ENCODE assay signal across 19 mouse cellular contexts in genomic region chr5:132324246-132324883, GRCm38 (mm10).
DNase-seq lines count a peak whose midpoint lies in the region; ATAC-seq and TF ChIP-seq lines count a peak whose summit lies in the region.
"Had no signal": no experiment of that assay in that cellular context is flagged by ENCODE, and none has a peak within 500 bp of the region (broad histone marks: within the 10 kb centered on the region; RNA-seq: fewer than 3 reads in every experiment).

No protein-coding gene starts in this region.

- 27% methylated on average over 6 of the region's 6 CpGs for WGBS in forebrain, embryonic 10.5 days
- 13% methylated on average over 6 of the region's 6 CpGs for WGBS in forebrain, postnatal 0 days
- WGBS in midbrain, embryonic 11.5 days = 17% methylated on average over 6 of the region's 6 CpGs
- WGBS in midbrain, postnatal 0 days = 26% methylated on average over 6 of the region's 6 CpGs

- peak; percentile 25 for DNase-seq in forebrain, embryonic 10.5 days (ENCODE audit: extremely low spot score, low spot score)
- no peak for DNase-seq in forebrain, postnatal 0 days
- no peak for DNase-seq in midbrain, embryonic 11.5 days (ENCODE audit: low spot score, missing footprints)
- DNase-seq in midbrain, postnatal 0 days (ENCODE audit: low spot score) = no peak
- no peak for DNase-seq in ovary, postnatal 10 days (ENCODE audit: low spot score)
- no peak for DNase-seq in ovary, postnatal 36 days (ENCODE audit: low spot score)
- DNase-seq: adrenal gland, adult 2 months; cerebellum, adult 18-20 months; gastrocnemius, postnatal 25 days; heart, postnatal 14 days; lung, adult 18-20 months; lung, postnatal 36 days; right cerebral cortex, postnatal 4 days; thymus, postnatal 14 days had no signal

- no peak overlapping the region for H3K4me2 ChIP-seq in forebrain, postnatal 0 days (ENCODE audit: low read depth)
- no peak overlapping the region for H3K4me2 ChIP-seq in midbrain, embryonic 11.5 days
- H3K4me2 ChIP-seq in midbrain, postnatal 0 days (ENCODE audit: low read depth, low read length, poor library complexity, severe bottlenecking) = no peak overlapping the region
- H3K4me2 ChIP-seq: embryonic facial prominence, embryonic 15.5 days; kidney, embryonic 15.5 days; neural tube, embryonic 12.5 days had no signal

- H3K4me3 ChIP-seq in forebrain, embryonic 10.5 days = no peak overlapping the region
- no peak overlapping the region for H3K4me3 ChIP-seq in forebrain, postnatal 0 days (ENCODE audit: low read depth, low read length)
- no peak overlapping the region for H3K4me3 ChIP-seq in midbrain, embryonic 11.5 days (ENCODE audit: low read depth, low read length)
- no peak overlapping the region for H3K4me3 ChIP-seq in midbrain, postnatal 0 days (ENCODE audit: low read depth, low read length)
- H3K4me3 ChIP-seq: embryonic facial prominence, embryonic 15.5 days; kidney, embryonic 15.5 days; neural tube, embryonic 12.5 days had no signal

- H3K27me3 ChIP-seq in forebrain, embryonic 10.5 days (ENCODE audit: poor library complexity, severe bottlenecking) = no peaks in the 10 kb centered on the region
- no peaks in the 10 kb centered on the region for H3K27me3 ChIP-seq in forebrain, postnatal 0 days (ENCODE audit: insufficient read depth, low read length)
- H3K27me3 ChIP-seq in midbrain, embryonic 11.5 days (ENCODE audit: control insufficient read depth, insufficient read depth, low read length) = no peaks in the 10 kb centered on the region
- H3K27me3 ChIP-seq in midbrain, postnatal 0 days (ENCODE audit: insufficient read depth, low read length) = no peaks in the 10 kb centered on the region
- H3K27me3 ChIP-seq: embryonic facial prominence, embryonic 15.5 days; kidney, embryonic 15.5 days; neural tube, embryonic 12.5 days had no signal

- ATAC-seq in forebrain, postnatal 0 days = no peak
- peak; percentile 38; the same call in 1 of the 2 replicates for ATAC-seq in midbrain, embryonic 11.5 days (ENCODE audit: low FRiP score)
- no peak for ATAC-seq in midbrain, postnatal 0 days (ENCODE audit: low FRiP score)
- ATAC-seq in granulocyte monocyte progenitor cell, adult 5-6 weeks (replicated peaks; ENCODE audit: poor library complexity, severe bottlenecking) = 0 out of 2 replicates have a peak, but pooled peaks have one; percentile 2
- no peak for ATAC-seq in frontal cortex, adult (ENCODE audit: low TSS enrichment)

- H3K27ac ChIP-seq in forebrain, embryonic 10.5 days = peak overlapping the region; percentile 82; the same call in 1 of the 2 replicates
- H3K27ac ChIP-seq in forebrain, postnatal 0 days (ENCODE audit: low read depth, low read length) = no peak overlapping the region
- no peak overlapping the region; the same call in 1 of the 2 replicates for H3K27ac ChIP-seq in midbrain, embryonic 11.5 days (ENCODE audit: low read depth, low read length)
- H3K27ac ChIP-seq in midbrain, postnatal 0 days (ENCODE audit: low read depth, low read length) = no peak overlapping the region
- H3K27ac ChIP-seq: embryonic facial prominence, embryonic 15.5 days; kidney, embryonic 15.5 days; neural tube, embryonic 12.5 days had no signal

- H3K4me1 ChIP-seq in forebrain, embryonic 10.5 days = peaks cover 89% of the 10 kb centered on the region
- peaks cover 13% of the 10 kb centered on the region; the same call in 1 of the 2 replicates for H3K4me1 ChIP-seq in forebrain, postnatal 0 days (ENCODE audit: insufficient read depth)
- H3K4me1 ChIP-seq in midbrain, embryonic 11.5 days (ENCODE audit: control insufficient read depth, insufficient read depth, low read length) = peaks cover 22% of the 10 kb centered on the region
- peaks cover 6% of the 10 kb centered on the region; the same call in 1 of the 2 replicates for H3K4me1 ChIP-seq in midbrain, postnatal 0 days (ENCODE audit: insufficient read depth, low read length)
- H3K4me1 ChIP-seq: embryonic facial prominence, embryonic 15.5 days had no signal

- TF ChIP-seq CTCF in forebrain, postnatal 0 days (IDR thresholded peaks at IDR 0.05; ENCODE audit: low read depth) = no peak
- TF ChIP-seq CTCF in midbrain, postnatal 0 days (IDR thresholded peaks at IDR 0.05) = no peak

- no peaks in the 10 kb centered on the region for H3K9me3 ChIP-seq in forebrain, embryonic 10.5 days
- no peaks in the 10 kb centered on the region for H3K9me3 ChIP-seq in forebrain, postnatal 0 days (ENCODE audit: low read length)
- no peaks in the 10 kb centered on the region for H3K9me3 ChIP-seq in midbrain, embryonic 11.5 days (ENCODE audit: control insufficient read depth, low read length)
- no peaks in the 10 kb centered on the region for H3K9me3 ChIP-seq in midbrain, postnatal 0 days (ENCODE audit: low read length)
- H3K9me3 ChIP-seq: embryonic facial prominence, embryonic 15.5 days; kidney, embryonic 15.5 days; neural tube, embryonic 12.5 days had no signal

- H3K9ac ChIP-seq in forebrain, postnatal 0 days = no peak overlapping the region
- no peak overlapping the region for H3K9ac ChIP-seq in midbrain, embryonic 11.5 days (ENCODE audit: low read length)
- no peak overlapping the region for H3K9ac ChIP-seq in midbrain, postnatal 0 days (replicated peaks; ENCODE audit: low read length, poor library complexity, severe bottlenecking)
- H3K9ac ChIP-seq: embryonic facial prominence, embryonic 15.5 days; kidney, embryonic 15.5 days; neural tube, embryonic 12.5 days had no signal

- H3K36me3 ChIP-seq in forebrain, embryonic 10.5 days (replicated peaks) = no peaks in the 10 kb centered on the region
- no peaks in the 10 kb centered on the region for H3K36me3 ChIP-seq in forebrain, postnatal 0 days (ENCODE audit: insufficient read depth)
- no peaks in the 10 kb centered on the region for H3K36me3 ChIP-seq in midbrain, embryonic 11.5 days (ENCODE audit: control insufficient read depth, insufficient read depth, low read length)
- no peaks in the 10 kb centered on the region for H3K36me3 ChIP-seq in midbrain, postnatal 0 days (ENCODE audit: insufficient read depth, low read length)
- H3K36me3 ChIP-seq: embryonic facial prominence, embryonic 15.5 days; kidney, embryonic 15.5 days; neural tube, embryonic 12.5 days had no signal

Comparison
In these comparisons a context has a peak if more than half of its experiments do, and no peak if none do; other contexts are left out.
1. ATAC-seq: peak in midbrain, embryonic 11.5 days (single experiment) and granulocyte monocyte progenitor cell, adult 5-6 weeks (single experiment); none in forebrain, postnatal 0 days (single experiment), midbrain, postnatal 0 days (single experiment) and frontal cortex, adult (single experiment).